Mouse (Mus musculus): Measurements from ENCODE around the gene Bcas1.

- TF ChIP-seq POLR2A (IDR thresholded peaks at IDR 0.05; ENCODE audit: extremely low read depth, insufficient read depth, low read length) (no peak), CTCF (IDR thresholded peaks at IDR 0.05; ENCODE audit: extremely low read depth, insufficient read depth, low read length) (no peak)
Measured at GRCm38 (mm10) chr2:170319533-170320463, 107.8 kb downstream of the Bcas1 start.

Measured in cortical plate, adult 2 months (tissue).